ENCODE assay signal across 8 mouse cellular contexts in genomic region chr17:46650232-46651031, GRCm38 (mm10). TPM values are rescaled to one million over a fixed set of nuclear protein-coding genes. Genes with fewer than 3 reads are reported as not detected.
DNase-seq lines count a peak whose midpoint lies in the region; ATAC-seq lines count a peak whose summit lies in the region.

Gene Cul7 (plus strand): TSS chr17:46650337.

- peak; percentile 92 for ATAC-seq in hindbrain, embryonic 13.5 days (ENCODE audit: low FRiP score)

- peak within 1 kb of the TSS; percentile 97 for H3K27ac ChIP-seq in hindbrain, embryonic 13.5 days

- H3K9me3 ChIP-seq in hindbrain, embryonic 13.5 days = no peaks in the 10 kb centered on the region

- H3K36me3 ChIP-seq in hindbrain, embryonic 13.5 days = peaks cover 34% of the 10 kb centered on the region

- peak within 1 kb of the TSS; percentile 85 for H3K4me2 ChIP-seq in hindbrain, embryonic 13.5 days

- peak within 1 kb of the TSS; percentile 72 for H3K4me3 ChIP-seq in hindbrain, embryonic 13.5 days

- H3K4me1 ChIP-seq in hindbrain, embryonic 13.5 days (replicated peaks) = peaks cover 62% of the 10 kb centered on the region

- peak within 1 kb of the TSS; percentile 95 for H3K9ac ChIP-seq in hindbrain, embryonic 13.5 days

- DNase-seq in R1 (ENCODE audit: low read depth, low spot score) = peak; percentile 95
- peak; percentile 95 to 96 for DNase-seq in cerebellum, postnatal 14 days
- DNase-seq in frontal cortex, postnatal 25 days (ENCODE audit: low spot score in 2 of 2) = peak; percentile 78 to 81
- peak; percentile 89 to 90 for DNase-seq in layer of hippocampus, postnatal 36 days
- DNase-seq in lung, postnatal 25 days (ENCODE audit: low spot score) = peak; percentile 93
- DNase-seq in retina, adult 2 months (ENCODE audit: low read depth, low spot score) = peak; percentile 39
- peak; percentile 92 for DNase-seq in thymus, postnatal 25 days

- no peaks in the 10 kb centered on the region for H3K27me3 ChIP-seq in hindbrain, embryonic 13.5 days

- under 1% methylated on average over 55 of the region's 58 CpGs for WGBS in hindbrain, embryonic 13.5 days

RNA-seq across cellular contexts. Expression of gene Cul7, which starts in this region (rescaled TPM):
- 40.0 and 41.2 TPM in 2 replicates for polyA plus RNA-seq in hindbrain, embryonic 13.5 days (2015; fragmentation: Nextera tagmentation; extraction: Ambion mirVana)
- 10 to 100 TPM; 18.4 to 20.0 TPM for total RNA-seq in layer of hippocampus, postnatal 36 days (2021)

Comparison
In these comparisons a context has a peak if more than half of its experiments do, and no peak if none do; other contexts are left out.
1. Peak in every context shown above with its lines: DNase-seq, ATAC-seq, H3K4me3 ChIP-seq and H3K27ac ChIP-seq.
2. DNase-seq: peak in every context shown above with its lines; median percentile 96 in cerebellum, postnatal 14 days; 95 in R1; 93 in lung, postnatal 25 days; 92 in thymus, postnatal 25 days; 90 in layer of hippocampus, postnatal 36 days; 80 in frontal cortex, postnatal 25 days; 39 in retina, adult 2 months.